Mouse (Mus musculus): ENCODE results near the gene St6galnac6. TPM values are rescaled to one million over a fixed set of nuclear protein-coding genes. Genes with fewer than 3 reads are reported as not detected.

St6galnac6 gene
- total and polyA plus RNA-seq, 3 experiments = 12.5 to 26.5 TPM; not detected in 1

- no peaks in the 10 kb centered on the region for H3K79me2 ChIP-seq (ENCODE audit: control insufficient read depth, insufficient read depth, low read length, poor library complexity)
- H3K4me1 ChIP-seq (ENCODE audit: control insufficient read depth in 1 of 2, insufficient read depth in 2 of 2, low read length in 2 of 2) = 0 out of 4 replicates have a peak, but pooled peaks cover 0 to 4% of the 10 kb centered on the region in 2 experiments
- no peaks in the 10 kb centered on the region for H3K36me3 ChIP-seq (ENCODE audit: control insufficient read depth in 1 of 2, insufficient read depth in 2 of 2, low read length in 2 of 2)
- H3K27me3 ChIP-seq (ENCODE audit: control insufficient read depth in 1 of 2, insufficient read depth in 2 of 2, low read length in 2 of 2) = no peaks in the 10 kb centered on the region
- no peak overlapping the region for H3K4me3 ChIP-seq (ENCODE audit: control insufficient read depth in 1 of 2, insufficient read depth in 1 of 2, low read depth in 2 of 2, low read length in 2 of 2)
- H3K9me3 ChIP-seq (replicated peaks; ENCODE audit: insufficient read depth, low read length) = no peaks in the 10 kb centered on the region
- H3K9ac ChIP-seq (ENCODE audit: control insufficient read depth, low read depth, low read length, poor library complexity, severe bottlenecking) = no peak overlapping the region
- H3K27ac ChIP-seq (ENCODE audit: control insufficient read depth, low read depth, low read length) = no peak overlapping the region
- no peak for DNase-seq (ENCODE audit: low read depth, low spot score)
- TF ChIP-seq TCF12 (IDR thresholded peaks at IDR 0.05; ENCODE audit: low read depth, low read length) = no peak
- no peak for TF ChIP-seq MYB (IDR thresholded peaks at IDR 0.05; ENCODE audit: low read depth, low read length)
- no peak for TF ChIP-seq USF2 (IDR thresholded peaks at IDR 0.05; ENCODE audit: borderline replicate concordance in 1 of 2, insufficient read depth in 1 of 2, low read depth in 1 of 2, low read length in 2 of 2)
- no peak for TF ChIP-seq MXI1 (IDR thresholded peaks at IDR 0.05; ENCODE audit: low read depth, low read length)
- TF ChIP-seq UBTF (IDR thresholded peaks at IDR 0.05; ENCODE audit: borderline replicate concordance, insufficient read depth, low read depth, low read length) = no peak
- TF ChIP-seq POLR2AphosphoS5 (IDR thresholded peaks at IDR 0.05; ENCODE audit: borderline replicate concordance, low read depth, low read length) = no peak
- TF ChIP-seq HCFC1 (IDR thresholded peaks at IDR 0.05; ENCODE audit: low read depth, low read length) = no peak
- TF ChIP-seq ZC3H11A (IDR thresholded peaks at IDR 0.05; ENCODE audit: low read depth, low read length) = no peak
Observed at GRCm38 (mm10) chr2:32644799-32645475, 45.4 kb downstream of the St6galnac6 start.

- no peaks in the 10 kb centered on the region for H3K36me3 ChIP-seq (ENCODE audit: control insufficient read depth in 1 of 2, insufficient read depth in 2 of 2, low read length in 2 of 2)
- TF ChIP-seq TCF12 (IDR thresholded peaks at IDR 0.05; ENCODE audit: low read depth, low read length) = no peak
- no peak for TF ChIP-seq ZMIZ1 (IDR thresholded peaks at IDR 0.05; ENCODE audit: low read depth, low read length)
- TF ChIP-seq ETS1 (IDR thresholded peaks at IDR 0.05; ENCODE audit: low read depth, low read length) = no peak
- TF ChIP-seq MAZ (IDR thresholded peaks at IDR 0.05; ENCODE audit: low read depth, low read length) = no peak
- no peak for TF ChIP-seq USF1 (IDR thresholded peaks at IDR 0.05; ENCODE audit: low read depth, low read length)
- TF ChIP-seq MYC (IDR thresholded peaks at IDR 0.05; ENCODE audit: low read depth, low read length) = no peak
- no peak for TF ChIP-seq MYB (IDR thresholded peaks at IDR 0.05; ENCODE audit: low read depth, low read length)
- no peak for TF ChIP-seq MEF2A (IDR thresholded peaks at IDR 0.05; ENCODE audit: extremely low read depth, insufficient replicate concordance, low read depth, low read length, poor library complexity, severe bottlenecking)
- no peak for TF ChIP-seq E2F4 (IDR thresholded peaks at IDR 0.05; ENCODE audit: borderline replicate concordance, low read depth, low read length)
- no peak for TF ChIP-seq CTCF (IDR thresholded peaks at IDR 0.05 in 2 of 3, conservative IDR thresholded peaks at IDR 0.05 in 1 of 3; ENCODE audit: control insufficient read depth in 1 of 3, insufficient read depth in 1 of 3, low read depth in 2 of 3, low read length in 3 of 3, poor library complexity in 1 of 3, severe bottlenecking in 1 of 3)
- TF ChIP-seq HCFC1 (IDR thresholded peaks at IDR 0.05; ENCODE audit: low read depth, low read length) = no peak
- no peak for TF ChIP-seq NRF1 (IDR thresholded peaks at IDR 0.05; ENCODE audit: insufficient read depth, low read depth, low read length, poor library complexity, severe bottlenecking)
- TF ChIP-seq NELFE (IDR thresholded peaks at IDR 0.05; ENCODE audit: low read depth, low read length) = no peak
- TF ChIP-seq GABPA (IDR thresholded peaks at IDR 0.05; ENCODE audit: low read depth, low read length) = no peak
- TF ChIP-seq MAFK (IDR thresholded peaks at IDR 0.05; ENCODE audit: borderline replicate concordance, low read depth, low read length) = no peak
- TF ChIP-seq CHD2 (IDR thresholded peaks at IDR 0.05; ENCODE audit: low read length) = no peak
- TF ChIP-seq MAX (IDR thresholded peaks at IDR 0.05; ENCODE audit: low read length) = no peak
- TF ChIP-seq USF2 (IDR thresholded peaks at IDR 0.05; ENCODE audit: borderline replicate concordance in 1 of 2, insufficient read depth in 1 of 2, low read depth in 1 of 2, low read length in 2 of 2) = no peak
- no peak for TF ChIP-seq UBTF (IDR thresholded peaks at IDR 0.05; ENCODE audit: borderline replicate concordance, insufficient read depth, low read depth, low read length)
- no peak for TF ChIP-seq SIN3A (IDR thresholded peaks at IDR 0.05; ENCODE audit: low read length)
- H3K9me3 ChIP-seq (replicated peaks; ENCODE audit: insufficient read depth, low read length) = no peaks in the 10 kb centered on the region
- H3K27ac ChIP-seq (ENCODE audit: control insufficient read depth, low read depth, low read length) = no peak overlapping the region
- no peak overlapping the region for H3K4me3 ChIP-seq (ENCODE audit: control insufficient read depth in 1 of 2, insufficient read depth in 1 of 2, low read depth in 2 of 2, low read length in 2 of 2)
- H3K4me1 ChIP-seq (ENCODE audit: control insufficient read depth in 1 of 2, insufficient read depth in 2 of 2, low read length in 2 of 2) = 0 out of 4 replicates have a peak, but pooled peaks cover 0 to 4% of the 10 kb centered on the region in 2 experiments
- no peaks in the 10 kb centered on the region for H3K79me2 ChIP-seq (ENCODE audit: control insufficient read depth, insufficient read depth, low read length, poor library complexity)
- no peak overlapping the region for H3K9ac ChIP-seq (ENCODE audit: control insufficient read depth, low read depth, low read length, poor library complexity, severe bottlenecking)
- no peaks in the 10 kb centered on the region for H3K27me3 ChIP-seq (ENCODE audit: control insufficient read depth in 1 of 2, insufficient read depth in 2 of 2, low read length in 2 of 2)
- DNase-seq (ENCODE audit: low read depth, low spot score) = no peak
Observed at GRCm38 (mm10) chr2:32645647-32646046, 46.1 kb downstream of the St6galnac6 start.

Data from MEL (cell line).